Mouse (Mus musculus): ENCODE measurements around the gene Klk1b26. TPM values are rescaled to one million over a fixed set of nuclear protein-coding genes. Genes with fewer than 3 reads are reported as not detected.
"Not testable (repeated sequence)": the region's sequence is repeated elsewhere in the genome, so short reads cannot be mapped to it uniquely, and the experiment has no call there.

The Klk1b26 gene
- not detected for total RNA-seq (2022)

DNA sequence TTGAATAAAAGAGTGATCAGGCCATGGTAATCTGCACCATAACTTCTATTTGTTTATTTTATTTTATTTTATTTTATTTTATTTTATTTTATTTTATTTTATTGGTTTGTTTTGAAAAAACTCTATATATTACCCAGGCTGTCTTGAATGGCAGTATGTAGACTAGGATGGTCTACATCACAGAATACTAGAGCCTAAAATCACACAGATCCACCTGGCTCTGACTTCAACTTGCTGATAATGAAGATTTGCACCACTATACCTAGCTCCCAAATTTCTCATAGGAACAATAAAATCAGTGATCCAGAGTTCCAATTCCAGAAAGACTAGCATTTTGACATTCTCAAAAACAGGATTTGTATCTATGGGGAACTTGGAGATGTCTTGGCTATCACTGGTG lies at the start of gene Klk1b26:
TSS of gene Klk1b26 (plus strand) at position 301 of the 400 bp plus-strand sequence.
- DNase-seq (ENCODE audit: low spot score in 2 of 2), result not testable (repeated sequence)

DNA sequence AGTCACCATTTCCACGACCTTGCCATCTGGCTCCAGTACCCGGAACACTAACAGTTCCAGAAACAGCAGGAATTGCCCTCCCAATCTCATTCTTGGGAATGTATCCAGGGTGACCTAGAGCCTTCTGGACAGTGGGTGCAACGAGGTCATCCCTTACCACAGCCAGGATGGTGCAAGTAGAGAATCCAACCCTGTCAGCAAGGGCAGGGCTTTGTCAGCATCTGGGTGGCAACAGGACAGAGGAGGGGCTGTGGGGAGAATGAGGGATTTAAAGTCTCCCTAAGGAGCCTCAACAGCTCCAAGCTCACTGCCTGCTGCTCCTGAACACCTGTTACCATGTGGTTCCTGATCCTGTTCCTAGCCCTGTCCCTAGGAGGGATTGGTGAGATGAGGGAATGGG lies 45.5 kb upstream of the Klk1b26 start, which contains the start of gene Klk1b1:
TSS of gene Klk1b1 (plus strand) at position 301 of the 400 bp plus-strand sequence.
- no peak for DNase-seq (ENCODE audit: low spot score in 2 of 2)

DNA sequence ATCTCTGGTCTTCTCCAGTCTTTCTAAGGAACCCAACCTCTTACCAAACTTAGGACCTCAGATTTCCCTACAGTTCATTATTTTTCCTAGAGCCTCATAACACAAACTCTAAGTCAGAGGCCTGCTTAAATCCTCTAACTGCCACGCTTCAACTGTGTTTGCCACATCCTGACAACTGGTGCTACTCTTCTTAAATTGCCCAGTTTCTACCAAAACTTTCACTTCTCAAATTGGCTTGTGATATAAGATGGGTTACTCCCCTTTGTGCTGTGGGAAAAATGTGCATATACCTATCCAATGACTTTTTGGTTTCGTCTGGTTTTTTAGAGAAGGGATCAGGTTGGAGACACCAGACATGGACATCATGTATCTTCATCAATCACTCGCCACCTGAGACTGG lies 44.9 kb upstream of the Klk1b26 start:
- no peak for DNase-seq (ENCODE audit: low spot score in 2 of 2)

DNA sequence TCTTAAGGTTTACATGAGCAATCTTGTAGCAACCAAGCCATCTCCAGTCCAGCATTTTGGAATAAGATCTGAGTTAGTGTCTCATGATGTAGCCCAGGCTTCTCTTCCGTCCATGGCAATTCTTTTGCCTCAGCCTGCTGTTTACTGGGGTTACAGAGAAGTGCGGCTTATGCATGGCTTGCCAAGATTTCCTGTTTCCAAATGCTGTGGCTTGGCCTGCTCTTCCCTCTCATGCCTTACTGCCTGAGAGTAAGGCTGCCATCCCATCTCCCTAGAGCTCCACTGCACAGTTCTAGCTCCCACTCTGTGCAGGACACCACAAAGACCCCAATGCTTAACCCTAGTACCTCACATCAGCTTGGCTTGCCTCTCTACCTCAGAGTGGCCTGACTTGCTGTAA lies 44.4 kb upstream of the Klk1b26 start:
- no peak for DNase-seq (ENCODE audit: low spot score in 2 of 2)

DNA sequence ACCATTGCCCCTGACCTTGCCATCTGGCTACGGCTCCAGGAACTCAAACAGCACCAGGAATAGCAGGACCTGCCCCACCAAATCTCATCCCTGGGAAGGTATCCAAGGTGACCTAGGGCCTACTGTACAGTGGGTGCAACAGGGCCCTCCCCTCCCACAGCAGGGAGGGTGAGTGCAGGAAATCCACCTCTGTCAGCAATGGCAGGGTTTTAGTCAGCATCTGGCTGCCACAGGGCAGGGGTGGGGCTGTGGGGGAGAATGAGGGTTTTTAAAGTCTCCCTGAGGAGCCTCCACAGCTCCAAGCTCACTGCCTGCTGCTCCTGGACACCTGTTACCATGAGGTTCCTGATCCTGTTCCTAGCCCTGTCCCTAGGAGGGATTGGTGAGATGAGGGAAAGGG lies 36.2 kb upstream of the Klk1b26 start, which contains the start of gene Klk1b9:
TSS of gene Klk1b9 (plus strand) at position 301 of the 400 bp plus-strand sequence.
- not testable (repeated sequence) for DNase-seq (ENCODE audit: low spot score in 2 of 2)

DNA sequence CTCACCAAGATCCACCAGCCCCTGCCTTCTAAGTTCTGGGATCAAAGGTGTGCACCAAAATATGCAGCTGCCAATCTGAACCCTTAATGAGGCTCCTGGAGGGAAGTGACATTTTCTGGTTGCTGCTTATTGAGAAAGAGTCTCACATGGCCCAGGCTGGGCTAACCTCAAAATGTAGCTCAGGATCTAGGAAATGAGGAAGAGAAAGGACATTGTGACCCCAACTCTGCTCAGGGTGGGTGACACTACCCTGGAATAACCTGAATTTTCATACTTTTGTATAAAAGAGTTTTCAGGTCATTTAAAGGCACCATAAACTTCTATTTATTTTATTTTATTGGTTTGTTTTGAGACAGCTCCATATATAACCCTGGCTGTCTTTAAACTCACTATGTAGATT lies 26.3 kb upstream of the Klk1b26 start:
- no peak for DNase-seq (ENCODE audit: low spot score in 2 of 2)

DNA sequence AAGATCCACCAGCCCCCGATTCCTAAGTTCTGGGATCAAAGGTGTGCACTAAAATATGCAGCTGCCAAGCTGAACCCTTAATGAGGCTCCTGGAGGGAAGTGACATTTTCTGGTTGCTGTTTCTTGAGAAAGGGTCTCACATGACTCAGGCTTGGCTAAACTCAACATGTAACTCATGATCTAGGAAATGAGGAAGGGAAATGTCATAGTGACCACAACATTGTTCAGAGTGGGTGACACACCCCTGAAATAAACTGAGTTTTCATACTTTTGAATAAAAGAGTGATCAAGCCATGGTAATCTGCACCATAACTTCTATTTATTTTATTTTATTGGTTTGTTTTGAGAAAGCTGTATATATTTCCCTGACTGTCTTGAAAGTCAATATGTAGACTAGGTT lies 17.1 kb upstream of the Klk1b26 start:
- DNase-seq (ENCODE audit: low spot score in 2 of 2), result not testable (repeated sequence)

DNA sequence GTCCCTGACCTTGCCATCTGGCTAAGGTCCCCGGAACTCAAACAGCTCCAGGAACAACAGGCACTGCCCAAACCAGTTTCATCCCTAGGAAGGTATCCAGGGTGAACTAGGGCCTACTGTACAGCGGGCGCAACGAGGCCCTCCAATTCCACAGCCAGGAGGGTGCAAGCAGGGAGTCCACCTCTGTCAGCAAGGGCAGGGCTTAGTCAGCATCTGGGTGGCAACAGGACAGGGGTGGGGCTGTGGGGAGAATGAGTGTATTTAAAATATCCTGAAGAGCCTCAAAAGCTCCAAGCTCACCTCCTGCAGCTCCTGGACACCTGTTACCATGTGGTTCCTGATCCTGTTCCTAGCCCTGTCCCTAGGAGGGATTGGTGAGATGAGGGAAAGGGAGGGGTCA lies 16.4 kb upstream of the Klk1b26 start, which contains the start of gene Klk1b11:
TSS of gene Klk1b11 (plus strand) at position 301 of the 400 bp plus-strand sequence.
- not testable (repeated sequence) for DNase-seq (ENCODE audit: low spot score in 2 of 2)

DNA sequence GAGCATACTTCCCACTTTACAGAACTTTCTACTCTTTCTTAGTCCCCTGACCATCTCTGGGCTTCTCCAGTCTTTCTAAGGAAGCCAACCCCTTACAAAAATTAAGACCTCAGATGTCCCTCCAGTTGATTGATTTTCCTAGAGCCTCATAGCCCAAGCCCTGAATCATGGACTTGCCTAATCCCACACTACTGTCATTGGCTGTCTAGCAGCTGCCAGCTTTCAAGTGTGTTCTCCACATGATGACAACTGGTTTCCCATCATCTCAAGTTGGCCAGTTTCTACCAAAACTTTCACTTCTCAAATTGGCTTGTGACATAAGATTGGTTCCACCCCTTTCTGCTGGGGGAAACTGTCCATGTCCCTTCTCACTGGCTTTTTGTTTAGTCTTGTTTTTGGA lies 7.1 kb upstream of the Klk1b26 start:
- DNase-seq (ENCODE audit: low spot score in 2 of 2), result no peak

DNA sequence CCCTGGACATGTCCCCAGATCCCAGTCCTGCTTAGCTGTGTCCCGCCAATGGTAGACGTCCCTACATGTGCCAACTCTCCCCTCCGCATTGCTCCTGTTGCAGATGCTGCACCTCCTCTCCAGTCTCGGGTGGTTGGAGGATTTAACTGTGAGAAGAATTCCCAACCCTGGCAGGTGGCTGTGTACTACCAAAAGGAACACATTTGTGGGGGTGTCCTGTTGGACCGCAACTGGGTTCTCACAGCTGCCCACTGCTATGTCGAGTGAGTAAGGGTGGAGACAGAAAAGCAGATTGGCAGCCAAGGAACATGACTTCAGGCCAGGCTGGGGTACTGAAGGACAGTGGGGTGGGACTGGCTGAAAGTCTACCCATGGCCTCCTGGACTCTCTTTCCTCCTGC lies 2.7 kb downstream of the Klk1b26 start:
- peak; percentile 2 to 44 for DNase-seq (ENCODE audit: low spot score in 2 of 2)

DNA sequence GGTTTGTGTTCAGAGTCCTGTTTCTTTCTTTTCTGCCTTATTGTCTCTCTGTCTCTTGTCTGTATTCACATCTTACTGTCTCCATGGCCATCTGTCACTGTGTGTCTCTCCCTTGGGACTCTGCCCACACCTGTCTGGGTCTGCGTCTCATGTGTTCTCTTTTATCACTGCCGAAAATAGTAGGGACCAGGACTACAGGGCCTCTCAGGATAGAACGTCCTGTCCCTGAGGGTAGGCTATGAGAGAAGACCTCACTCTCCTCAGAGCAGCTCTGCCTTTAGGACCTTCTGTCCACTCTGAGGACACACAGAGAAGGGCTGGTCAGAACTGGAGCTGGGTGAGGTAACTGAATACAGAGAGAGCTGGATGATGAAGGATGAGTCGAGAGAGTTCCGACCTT lies 3.1 kb downstream of the Klk1b26 start:
- DNase-seq (ENCODE audit: low spot score in 2 of 2), result peak; percentile 4 to 23

DNA sequence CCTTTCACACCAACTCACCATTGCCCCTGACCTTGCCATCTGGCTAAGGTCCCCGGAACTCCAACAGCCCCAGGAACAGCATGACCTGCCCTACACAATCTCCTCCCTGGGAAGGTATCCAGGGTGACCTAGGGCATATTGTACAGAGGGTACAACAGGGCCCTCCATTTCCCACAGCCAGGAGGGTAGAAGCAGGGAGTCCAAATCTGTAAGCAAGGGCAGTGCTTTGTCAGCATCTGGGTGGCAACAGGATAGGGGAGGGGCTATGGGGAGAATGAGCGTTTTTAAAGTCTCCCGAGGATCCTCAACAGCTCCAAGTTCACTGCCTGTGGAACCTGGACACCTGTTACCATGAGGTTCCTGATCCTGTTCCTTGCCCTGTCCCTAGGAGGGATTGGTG lies 40.0 kb downstream of the Klk1b26 start, which contains the start of gene Klk1b27:
TSS of gene Klk1b27 (plus strand) at position 301 of the 400 bp plus-strand sequence.
- not testable (repeated sequence) for DNase-seq (ENCODE audit: low spot score in 2 of 2)

Other genes with a start within 250 kb of the Klk1b26 start
- not detected for gene Klk12, start 243.3 kb upstream of the Klk1b26 start, total RNA-seq (2022)
- gene Klk11, start 237.6 kb upstream of the Klk1b26 start, total RNA-seq (2022), result not detected
- gene Klk10, start 231.1 kb upstream of the Klk1b26 start, total RNA-seq (2022), result not detected
- gene Klk9, start 220.3 kb upstream of the Klk1b26 start, total RNA-seq (2022), result not detected
- 1 to 10 TPM; 5.2 to 7.4 (median 6.5) TPM for gene Klk8, start 214.6 kb upstream of the Klk1b26 start, total RNA-seq (2022)
- gene Klk7, start 200.9 kb upstream of the Klk1b26 start, total RNA-seq (2022), result not detected
- gene Klk6, start 187.7 kb upstream of the Klk1b26 start, total RNA-seq (2022), result 1 to 10 TPM; 3.2 to 9.7 (median 6.3) TPM
- not detected for gene Klk5, start 170.2 kb upstream of the Klk1b26 start, total RNA-seq (2022)
- not detected for gene Klk4, start 131.0 kb upstream of the Klk1b26 start, total RNA-seq (2022)
- not detected for gene Klk15, start 78.4 kb upstream of the Klk1b26 start, total RNA-seq (2022)
- not detected for gene Klk1b8, start 61.5 kb upstream of the Klk1b26 start, total RNA-seq (2022)
- gene Klk1b1, start 45.4 kb upstream of the Klk1b26 start, total RNA-seq (2022), result not detected
- not detected for gene Klk1b9, start 36.1 kb upstream of the Klk1b26 start, total RNA-seq (2022)
- not detected for gene Klk1b11, start 16.3 kb upstream of the Klk1b26 start, total RNA-seq (2022)
- not detected for gene Klk1b27, start 40.1 kb downstream of the Klk1b26 start, total RNA-seq (2022)
- gene Klk1b21, start 90.2 kb downstream of the Klk1b26 start, total RNA-seq (2022), result not detected
- gene Klk1b22, start 100.5 kb downstream of the Klk1b26 start, total RNA-seq (2022), result not detected
- gene Klk1b16, start 124.6 kb downstream of the Klk1b26 start, total RNA-seq (2022), result not detected
- gene Klk1b24, start 176.1 kb downstream of the Klk1b26 start, total RNA-seq (2022), result not detected
- gene Klk1b3, start 186.0 kb downstream of the Klk1b26 start, total RNA-seq (2022), result not detected
- not detected for gene Klk1b4, start 195.3 kb downstream of the Klk1b26 start, total RNA-seq (2022)
- not detected for gene Klk1b5, start 203.8 kb downstream of the Klk1b26 start, total RNA-seq (2022)
- gene Klk1, start 213.2 kb downstream of the Klk1b26 start, total RNA-seq (2022), result not detected
- gene Gm36864, start 224.0 kb downstream of the Klk1b26 start, total RNA-seq (2022), result not detected
- gene 1700028J19Rik, start 234.5 kb downstream of the Klk1b26 start, total RNA-seq (2022), result 1 to 10 TPM in 3 of 4 experiments, under 1 TPM in 1; 0.87 to 1.8 (median 1.4) TPM
- gene 2410002F23Rik, start 234.6 kb downstream of the Klk1b26 start, total RNA-seq (2022), result 10 to 100 TPM; 81.6 to 96.2 (median 87.1) TPM
- under 1 TPM in 1 of 4 experiments, not detected in 3; 0.21 TPM for gene Acp4, start 245.2 kb downstream of the Klk1b26 start, total RNA-seq (2022)
- not detected for gene Gm15517, start 249.3 kb downstream of the Klk1b26 start, total RNA-seq (2022)

All from left cerebral cortex, adult 8-10 months (tissue).